Mouse (Mus musculus) spleen, adult 12 weeks (tissue): ENCODE measurements around the gene Mblac1.
"Not testable (repeated sequence)": the region's sequence is repeated elsewhere in the genome, so short reads cannot be mapped to it uniquely, and the experiment has no call there.

Experiments
- DNase-seq: peaks from one replicate; pipeline ENCODE4 v3.0.0; 2022; ENCODE audit warnings: low spot score

The Mblac1 gene

GRCm38 (mm10) chr5:138216632-138217031 is 22.5 kb downstream of the Mblac1 start:
- DNase-seq: not testable (repeated sequence)

- no peak for DNase-seq
Measured at GRCm38 (mm10) chr5:138219864-138220263, 25.8 kb downstream of the Mblac1 start.

GRCm38 (mm10) chr5:138222111-138222510 is 28.0 kb downstream of the Mblac1 start:
- peak; percentile 45 for DNase-seq

GRCm38 (mm10) chr5:138223287-138223686 is 29.2 kb downstream of the Mblac1 start:
- no peak for DNase-seq

- DNase-seq: no peak
Measured at GRCm38 (mm10) chr5:138225700-138226099, 31.6 kb downstream of the Mblac1 start, which contains the start of gene Nxpe5. Gene Nxpe5, plus strand, starts transcription at chr5:138225898.

- no peak for DNase-seq
Measured at GRCm38 (mm10) chr5:138226491-138226890, 32.4 kb downstream of the Mblac1 start.

GRCm38 (mm10) chr5:138227367-138227766 is 33.3 kb downstream of the Mblac1 start:
- DNase-seq: no peak

GRCm38 (mm10) chr5:138228026-138228425 is 33.9 kb downstream of the Mblac1 start:
- peak; percentile 11 for DNase-seq

GRCm38 (mm10) chr5:138229511-138229910 is 35.4 kb downstream of the Mblac1 start:
- DNase-seq: no peak

- no peak for DNase-seq
Measured at GRCm38 (mm10) chr5:138233778-138234177, 39.7 kb downstream of the Mblac1 start.

GRCm38 (mm10) chr5:138234224-138234623 is 40.1 kb downstream of the Mblac1 start:
- DNase-seq: no peak

- no peak for DNase-seq
Measured at GRCm38 (mm10) chr5:138241511-138241910, 47.4 kb downstream of the Mblac1 start.
